Mouse (Mus musculus) mouse embryonic stem cell (cell line): ENCODE data around the gene Aimp1.

ENCODE experiments used
- in situ Hi-C, 2 experiments: fragments of 300-500 bp; cut with MboI; formaldehyde crosslinking; loops; 1 replicate in 1 of 2; 3 replicates in 1 of 2; pipeline ENCODE4 v1.14.3; 2019 to 2020; ENCODE audit warnings: low sequenced_read_pairs in 2 of 2, low pct_unique_long_range_greater_than_20kb in 1 of 2, mixed read lengths in 1 of 2; ENCODE audit not compliant: unreplicated experiment in 1 of 2

The Aimp1 gene

GRCm38 (mm10) chr3:132684231-132684928 lies at the start of gene Aimp1:
Gene Aimp1, minus strand, starts transcription at chr3:132684370.
- in situ Hi-C loops, result no loop called here

- in situ Hi-C loops, result no loop called here
Observed at GRCm38 (mm10) chr3:132724326-132724725, 40.2 kb upstream of the Aimp1 start.

- in situ Hi-C loops, result no loop called here
Observed at GRCm38 (mm10) chr3:132717316-132717715, 33.1 kb upstream of the Aimp1 start.

GRCm38 (mm10) chr3:132713913-132714312 lies 29.7 kb upstream of the Aimp1 start:
- in situ Hi-C loops, result no loop called here

GRCm38 (mm10) chr3:132706977-132707376 lies 22.8 kb upstream of the Aimp1 start:
- in situ Hi-C loops, result no loop called here

GRCm38 (mm10) chr3:132704216-132704615 lies 20.0 kb upstream of the Aimp1 start:
- in situ Hi-C loops, result no loop called here

GRCm38 (mm10) chr3:132701368-132701767 lies 17.2 kb upstream of the Aimp1 start:
- in situ Hi-C loops, result no loop called here

GRCm38 (mm10) chr3:132683447-132684230 lies 531 bp downstream of the Aimp1 start, which contains the start of gene Tbck:
Gene Tbck, plus strand, starts transcription at chr3:132684144.
- in situ Hi-C loops, result no loop called here

GRCm38 (mm10) chr3:132677494-132677893 lies 6.7 kb downstream of the Aimp1 start:
- in situ Hi-C loops, result no loop called here

GRCm38 (mm10) chr3:132655955-132656354 lies 28.2 kb downstream of the Aimp1 start:
- in situ Hi-C loops, result no loop called here

- in situ Hi-C loops, result no loop called here
Observed at GRCm38 (mm10) chr3:132653959-132654358, 30.2 kb downstream of the Aimp1 start.

GRCm38 (mm10) chr3:132651776-132652175 lies 32.4 kb downstream of the Aimp1 start:
- in situ Hi-C loops, result no loop called here

- in situ Hi-C loops, result no loop called here
Observed at GRCm38 (mm10) chr3:132650191-132650590, 34.0 kb downstream of the Aimp1 start.

- in situ Hi-C loops, result no loop called here
Observed at GRCm38 (mm10) chr3:132649368-132649767, 34.8 kb downstream of the Aimp1 start.

GRCm38 (mm10) chr3:132646814-132647213 lies 37.4 kb downstream of the Aimp1 start:
- in situ Hi-C loops, result no loop called here

GRCm38 (mm10) chr3:132644071-132644470 lies 40.1 kb downstream of the Aimp1 start:
- in situ Hi-C loops, result no loop called here

- in situ Hi-C loops, result no loop called here
Observed at GRCm38 (mm10) chr3:132637080-132637479, 47.1 kb downstream of the Aimp1 start.

- in situ Hi-C loops, result no loop called here
Observed at GRCm38 (mm10) chr3:132633261-132633660, 50.9 kb downstream of the Aimp1 start.

GRCm38 (mm10) chr3:132629601-132630239 lies 54.5 kb downstream of the Aimp1 start, which contains the start of gene Gimd1:
Gene Gimd1, plus strand, starts transcription at chr3:132629820.
- in situ Hi-C loops, result no loop called here
